Mouse (Mus musculus) large intestine, adult 2 months (tissue): ENCODE measurements around the gene Spata13. TPM values are rescaled to one million over a fixed set of nuclear protein-coding genes. Genes with fewer than 3 reads are reported as not detected.

Source experiments
- DNase-seq: peaks from one replicate; pipeline ENCODE4 v3.0.0-alpha.2; 2012; ENCODE audit warnings: low read depth, low spot score
- WGBS: fragments of 180-500 bp; shearing (Covaris S2); methylation state at CpG from one replicate; pipeline ENCODE4 v1.1.7; 2018; 5-methylcytosine and 5-hydroxymethylcytosine counted together
- polyA plus RNA-seq: library from polyadenylated mRNA; depleted of rRNA; stranded (reverse); fragments of >200 nt; gene quantifications from 2 replicates; pipeline ENCODE4 v1.2.3, GENCODE M21; 2012

The Spata13 gene
- polyA plus RNA-seq, 1 experiment, result 10.6 TPM

DNA sequence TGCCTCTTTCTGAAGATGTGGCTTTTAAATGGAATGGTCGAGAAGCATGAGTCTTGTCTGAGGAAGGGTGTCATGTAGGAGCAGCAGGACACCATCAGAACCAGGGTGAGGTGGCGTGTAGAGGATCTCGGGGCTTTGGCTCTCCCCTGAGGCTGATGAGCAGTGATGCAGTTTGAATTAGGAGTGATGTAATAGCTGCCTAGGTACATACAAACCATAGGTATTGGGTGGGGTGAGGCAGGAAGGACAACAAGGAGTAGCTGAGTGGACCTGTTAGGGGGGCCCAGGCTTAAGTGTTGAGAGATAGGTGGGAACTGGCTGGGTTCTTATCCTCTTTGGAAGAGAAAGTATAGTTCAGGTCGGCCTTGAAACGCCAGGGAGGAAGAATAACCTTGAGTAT, 106.7 kb downstream of the Spata13 start:
- WGBS, result 71% methylated on average over 5 of the region's 5 CpGs
- no peak for DNase-seq

DNA sequence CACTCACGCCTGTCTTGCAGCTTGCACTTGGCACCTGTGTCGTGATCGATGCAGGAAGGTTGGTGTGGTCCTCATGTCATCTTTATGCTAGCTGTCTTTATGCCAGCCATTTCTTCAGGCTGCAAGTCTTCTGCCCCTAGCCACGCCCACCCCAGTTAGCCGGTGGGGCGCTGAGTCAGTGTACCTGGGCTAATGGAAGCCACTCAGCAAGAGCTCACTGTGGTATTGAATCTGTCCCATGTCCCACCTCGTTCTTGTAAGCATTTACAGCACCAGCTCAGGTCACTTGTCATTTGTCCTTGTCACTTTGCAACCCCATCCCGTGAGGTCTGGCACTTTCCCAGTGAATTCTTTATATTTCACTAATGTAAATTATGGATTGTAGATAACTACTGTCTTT, 107.2 kb downstream of the Spata13 start:
- WGBS, result 57% methylated on average over 8 of the region's 8 CpGs
- no peak for DNase-seq

DNA sequence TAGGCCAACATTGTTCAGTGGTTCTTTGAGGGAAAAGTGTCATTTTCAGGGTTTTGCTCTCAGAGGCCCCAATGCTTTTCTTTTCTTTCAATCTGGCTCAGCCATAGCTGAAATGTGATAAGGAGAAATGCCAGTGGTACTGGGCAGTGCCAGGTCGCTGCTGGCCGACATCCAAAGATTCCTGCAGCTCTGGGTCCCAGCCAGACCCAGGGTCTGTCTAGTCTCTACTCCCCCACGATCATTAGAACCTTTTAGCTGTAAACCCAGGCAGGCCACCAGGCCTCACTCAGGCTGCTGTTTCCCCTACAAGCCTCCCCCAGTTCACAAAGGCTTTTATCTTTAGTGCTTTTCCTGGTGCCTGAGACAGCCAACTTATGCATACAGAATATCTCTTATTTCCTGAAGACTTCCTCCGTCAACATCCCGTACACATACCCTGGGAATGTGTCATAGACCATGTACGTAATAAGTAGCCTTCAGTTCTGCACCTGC, 107.7 kb downstream of the Spata13 start:
- WGBS, result 55% methylated on average over 6 of the region's 6 CpGs
- DNase-seq, result no peak

DNA sequence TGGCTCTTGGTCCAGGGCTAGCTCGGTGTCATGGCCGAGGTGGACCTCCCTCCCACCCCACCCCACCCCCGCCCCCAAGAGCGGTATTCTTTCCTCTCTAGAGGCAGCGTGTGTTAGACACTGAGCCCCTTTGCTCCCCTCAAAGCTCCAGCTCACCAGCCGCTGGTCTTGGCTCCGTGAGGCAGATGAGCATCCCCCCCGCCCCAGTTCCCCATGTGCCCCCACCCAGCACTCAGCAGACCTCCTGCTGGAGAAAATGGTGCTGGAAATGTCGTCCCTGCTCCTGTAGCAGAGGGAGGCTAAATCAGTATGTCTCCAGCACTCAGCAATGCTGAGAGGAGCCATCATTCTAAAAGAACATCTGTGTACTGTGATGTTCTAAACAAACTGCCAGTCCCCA, 109.9 kb downstream of the Spata13 start:
- DNase-seq, result no peak
- 89% methylated on average over 9 of the region's 9 CpGs for WGBS

DNA sequence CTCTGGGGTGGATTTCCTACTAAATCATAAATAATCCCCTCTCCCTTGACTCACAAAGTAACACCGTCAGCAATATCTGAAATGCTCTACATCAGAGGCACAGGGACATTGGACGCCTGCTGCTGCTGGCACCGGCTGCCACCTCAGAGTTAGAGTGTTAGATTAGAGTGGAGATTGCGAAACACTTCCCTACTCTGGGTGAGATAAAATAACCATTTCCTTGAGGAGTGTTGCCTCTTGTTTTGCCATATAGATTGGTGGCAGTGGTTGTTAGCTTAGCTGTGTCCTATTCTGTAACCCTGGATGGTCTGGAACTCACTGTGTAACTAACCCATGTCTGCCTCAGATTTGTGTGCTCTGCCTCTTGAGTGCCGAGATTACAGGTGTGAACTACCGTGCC, 111.4 kb downstream of the Spata13 start:
- DNase-seq, result no peak
- WGBS, result 56% methylated on average over 6 of the region's 6 CpGs

DNA sequence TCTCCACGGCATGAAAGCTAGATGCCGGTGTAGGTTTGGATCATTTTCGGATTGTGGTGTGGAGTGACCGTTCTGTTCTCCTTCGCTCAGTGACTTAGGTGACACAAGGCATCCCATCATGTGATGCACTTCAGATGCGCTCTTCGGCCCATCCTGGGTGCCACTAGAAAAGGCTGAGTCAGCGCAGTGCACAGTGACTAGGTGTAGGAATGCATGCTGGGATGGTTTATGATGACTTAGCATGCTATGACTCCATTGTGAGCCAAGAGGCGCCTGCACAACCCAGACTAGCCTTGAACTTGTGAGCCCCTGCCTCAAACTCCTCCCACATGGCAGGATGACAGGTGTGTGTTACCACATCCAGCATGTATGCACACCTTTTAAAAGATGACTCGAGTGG, 112.3 kb downstream of the Spata13 start:
- WGBS, result 95% methylated on average over 10 of the region's 10 CpGs

DNA sequence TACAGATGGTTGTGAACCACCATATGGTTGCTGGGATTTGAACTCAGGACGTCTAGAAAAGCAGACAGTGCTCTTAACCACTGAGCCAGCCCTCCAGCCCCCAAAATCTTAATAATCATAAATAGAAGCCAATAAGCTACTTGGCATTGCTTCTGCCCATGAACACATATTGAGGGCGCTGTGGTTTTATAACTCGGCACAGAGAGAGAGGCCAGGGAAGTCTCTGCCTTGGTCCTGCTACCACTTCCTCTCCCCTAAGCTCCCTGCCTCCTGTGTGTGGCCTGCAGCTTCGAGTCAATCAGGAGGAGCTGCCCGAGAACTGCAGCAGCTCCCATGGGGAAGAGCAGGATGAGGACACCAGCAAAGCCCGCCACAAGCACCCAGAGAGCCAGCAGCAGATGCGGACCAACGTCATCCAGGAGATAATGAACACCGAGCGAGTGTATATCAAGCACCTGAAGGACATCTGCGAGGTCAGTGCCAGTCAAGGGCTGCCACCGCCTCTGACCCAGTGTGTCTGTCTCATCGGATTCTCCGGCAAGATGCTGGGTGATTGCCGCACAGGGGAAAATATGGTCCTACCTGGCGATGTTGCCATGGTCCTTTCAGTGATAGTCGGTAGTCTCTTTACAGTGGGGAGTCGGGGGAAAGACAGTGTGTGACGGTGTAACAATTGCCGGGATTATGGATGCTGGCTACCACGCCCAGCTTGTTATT, 113.5 kb downstream of the Spata13 start:
- DNase-seq, result no peak
- 89% methylated on average over 21 of the region's 21 CpGs for WGBS

More for the DNA sequence above, 112.3 kb downstream of the Spata13 start:
- DNase-seq, result no peak

DNA sequence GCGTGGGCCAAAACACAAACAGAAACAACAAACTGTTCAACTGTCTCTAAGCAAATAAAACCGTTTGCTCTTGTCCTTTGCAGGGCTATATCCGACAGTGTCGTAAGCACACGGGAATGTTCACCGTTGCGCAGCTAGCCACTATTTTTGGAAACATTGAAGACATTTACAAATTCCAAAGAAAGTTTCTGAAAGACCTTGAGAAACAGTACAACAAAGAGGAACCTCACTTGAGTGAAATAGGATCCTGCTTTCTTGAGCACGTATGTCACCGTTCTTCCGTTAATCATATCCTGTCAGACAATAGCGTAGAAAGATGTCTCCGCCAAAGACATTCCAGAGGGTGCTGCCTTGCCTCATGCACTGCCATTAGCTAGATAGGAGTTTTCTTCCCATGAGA, 116.1 kb downstream of the Spata13 start:
- no peak for DNase-seq
- WGBS, result 76% methylated on average over 12 of the region's 12 CpGs

DNA sequence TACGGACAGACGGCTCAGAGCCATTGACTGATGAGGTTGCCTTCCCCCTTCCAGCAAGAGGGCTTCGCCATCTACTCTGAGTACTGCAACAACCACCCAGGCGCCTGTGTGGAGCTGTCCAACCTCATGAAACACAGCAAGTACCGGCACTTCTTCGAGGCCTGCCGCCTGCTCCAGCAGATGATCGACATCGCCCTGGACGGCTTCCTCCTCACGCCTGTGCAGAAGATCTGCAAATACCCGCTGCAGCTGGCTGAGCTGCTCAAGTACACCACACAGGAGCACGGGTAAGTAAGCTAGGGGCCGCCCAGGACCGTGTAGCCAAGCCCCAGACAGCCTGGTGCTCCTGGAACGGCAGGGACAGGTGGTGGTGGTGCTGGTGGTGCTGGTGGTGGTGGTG, 117.8 kb downstream of the Spata13 start:
- DNase-seq, result no peak
- 93% methylated on average over 16 of the region's 16 CpGs for WGBS

DNA sequence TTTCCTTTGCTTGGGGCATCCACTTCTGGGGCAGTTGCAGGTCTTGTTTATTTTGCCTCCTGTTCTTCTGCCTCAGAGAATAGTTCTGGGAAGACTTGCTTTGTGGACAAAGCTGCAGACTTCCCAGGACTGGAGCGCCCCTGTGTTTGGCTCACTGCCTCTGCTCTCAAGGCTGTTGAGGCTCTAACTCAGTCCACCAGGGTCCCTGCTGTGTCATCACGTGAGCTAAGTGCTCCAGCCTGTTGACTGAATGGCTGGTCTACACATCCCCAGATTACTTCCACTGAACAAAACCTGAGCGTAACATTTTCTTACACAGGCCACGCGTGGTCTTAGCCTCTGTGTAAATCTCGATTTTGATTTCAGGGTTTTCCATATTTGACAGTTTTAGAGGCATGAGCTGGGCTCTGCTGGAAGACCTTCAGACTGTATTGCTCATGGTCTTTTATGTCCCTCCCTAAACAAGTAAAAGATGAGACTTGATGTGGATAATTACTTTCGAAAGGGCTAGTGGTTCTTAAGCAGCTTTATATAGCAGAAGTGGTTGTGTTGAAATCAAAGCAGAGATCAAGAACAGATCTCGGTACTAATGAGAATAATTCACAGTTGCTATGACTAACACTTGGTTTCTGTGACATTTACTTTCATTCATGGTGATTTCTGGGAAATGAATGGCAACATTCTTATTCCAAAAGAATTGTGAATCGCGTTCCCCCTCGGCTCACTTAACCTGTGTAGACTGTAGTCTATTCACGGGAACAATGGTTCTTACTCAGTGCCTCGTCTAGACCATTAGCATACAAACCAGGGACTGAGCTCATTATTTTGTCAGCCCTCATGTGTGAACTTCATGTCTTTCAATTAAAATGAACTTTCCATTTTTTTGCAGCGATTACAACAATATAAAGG, 119.3 kb downstream of the Spata13 start:
- no peak for DNase-seq
- 86% methylated on average over 14 of the region's 14 CpGs for WGBS

DNA sequence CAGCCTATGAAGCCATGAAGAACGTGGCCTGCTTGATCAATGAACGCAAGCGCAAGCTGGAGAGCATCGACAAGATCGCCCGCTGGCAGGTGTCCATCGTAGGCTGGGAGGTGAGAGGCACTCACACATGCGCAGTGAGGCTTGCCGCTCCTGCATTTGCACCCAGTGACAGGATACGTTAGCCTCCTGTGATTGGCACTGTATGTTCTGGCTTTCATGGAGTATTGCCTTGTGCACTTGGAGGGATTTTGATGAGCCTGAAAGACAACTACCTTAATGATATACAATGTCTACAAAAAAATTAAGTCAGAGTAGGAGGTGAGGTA, 120.0 kb downstream of the Spata13 start:
- no peak for DNase-seq
- WGBS, result 97% methylated on average over 10 of the region's 10 CpGs

DNA sequence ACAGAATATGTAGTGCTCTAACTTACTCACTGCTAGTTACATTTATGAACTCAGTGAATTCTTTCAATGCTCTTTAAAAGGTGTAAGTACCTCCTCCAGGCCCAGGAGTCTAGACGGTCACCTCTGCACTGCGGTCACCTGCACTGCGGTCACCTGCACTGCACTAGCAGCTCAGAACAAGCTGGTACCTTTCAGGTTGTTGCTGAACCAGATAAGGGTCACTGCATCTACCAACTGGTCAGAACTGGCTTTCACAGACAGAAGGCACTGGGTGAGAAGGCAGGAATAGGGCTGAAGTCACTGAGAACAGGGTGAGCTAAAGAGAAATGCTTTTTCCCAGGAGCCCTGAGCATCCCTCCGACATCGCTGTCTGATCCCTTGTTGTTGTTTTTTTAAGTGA, 120.9 kb downstream of the Spata13 start:
- DNase-seq, result no peak
- 96% methylated on average over 5 of the region's 5 CpGs for WGBS

DNA sequence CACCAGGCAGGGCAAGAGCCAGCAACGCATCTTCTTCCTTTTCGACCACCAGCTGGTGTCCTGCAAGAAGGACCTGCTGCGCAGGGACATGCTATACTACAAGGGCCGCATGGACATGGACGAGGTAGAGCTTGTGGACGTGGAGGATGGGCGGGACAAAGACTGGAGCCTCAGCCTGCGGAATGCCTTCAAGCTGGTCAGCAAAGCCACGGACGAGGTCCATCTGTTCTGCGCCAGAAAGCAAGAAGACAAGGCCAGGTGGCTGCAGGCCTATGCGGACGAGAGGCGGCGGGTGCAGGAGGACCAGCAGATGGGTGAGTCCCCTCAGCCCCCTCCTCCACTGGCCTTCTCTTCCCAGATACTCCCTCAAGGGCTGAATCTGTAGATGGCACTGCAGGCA, 122.5 kb downstream of the Spata13 start:
- 81% methylated on average over 15 of the region's 15 CpGs for WGBS

DNA sequence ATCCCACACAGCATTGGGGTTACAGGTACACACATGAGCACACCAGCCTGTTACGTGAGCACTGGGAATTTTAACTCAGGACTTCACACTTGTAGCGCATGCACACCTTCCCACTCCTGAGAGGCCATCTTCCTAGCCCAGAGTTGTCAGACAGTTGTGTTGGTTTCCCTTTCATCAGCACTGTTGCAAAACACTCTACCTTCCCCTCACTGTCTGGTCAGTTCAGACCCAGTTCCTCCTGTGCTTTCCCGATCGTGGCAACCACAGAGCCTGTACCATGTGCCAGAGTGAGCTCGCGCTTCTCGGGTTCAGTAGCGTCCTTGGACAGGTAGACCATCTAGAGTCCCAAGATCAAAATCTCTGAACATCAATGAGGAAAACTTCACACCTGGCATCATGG, 123.5 kb downstream of the Spata13 start:
- 94% methylated on average over 8 of the region's 8 CpGs for WGBS
- DNase-seq, result no peak

More for the DNA sequence above, 122.5 kb downstream of the Spata13 start:
- DNase-seq, result no peak

DNA sequence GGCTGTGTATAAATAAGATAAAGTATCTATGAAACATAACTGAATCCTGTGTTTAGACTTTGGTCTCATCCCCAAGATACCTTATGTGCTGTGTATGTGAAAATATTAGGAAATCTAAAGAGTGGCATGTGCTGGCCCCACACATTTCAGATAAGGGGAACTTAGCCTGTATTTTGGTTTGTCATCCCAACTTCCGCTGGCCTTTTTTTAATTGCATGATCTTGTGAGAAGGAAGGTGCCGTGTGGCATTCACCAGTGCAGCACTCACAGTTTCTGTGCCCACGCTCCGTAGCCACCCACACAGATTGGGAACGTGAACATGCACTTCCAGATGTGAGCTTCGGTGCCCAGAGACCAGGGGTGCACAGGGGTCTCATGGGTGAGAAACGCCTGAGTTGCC, 123.9 kb downstream of the Spata13 start:
- WGBS, result 93% methylated on average over 7 of the region's 7 CpGs
- no peak for DNase-seq

DNA sequence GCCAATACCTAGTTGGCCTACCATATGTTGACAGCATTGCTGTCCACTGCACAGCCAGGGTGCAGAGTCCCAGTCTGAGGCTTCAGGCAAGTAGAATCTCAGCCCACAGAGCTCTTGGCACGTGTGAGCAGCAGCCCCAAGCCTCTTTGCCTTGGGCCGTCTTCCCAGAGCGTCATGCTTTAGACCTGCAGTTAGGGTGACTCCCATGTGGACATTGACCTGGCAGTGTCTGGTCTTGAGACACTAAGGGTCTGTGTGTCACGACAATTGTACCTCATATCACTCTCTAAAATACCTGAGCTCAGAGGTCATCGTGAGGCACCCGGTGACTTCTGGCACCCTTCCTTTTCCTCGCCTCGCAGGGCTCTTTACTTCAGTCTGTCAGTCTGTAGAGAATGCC, 125.3 kb downstream of the Spata13 start:
- 78% methylated on average over 8 of the region's 8 CpGs for WGBS

DNA sequence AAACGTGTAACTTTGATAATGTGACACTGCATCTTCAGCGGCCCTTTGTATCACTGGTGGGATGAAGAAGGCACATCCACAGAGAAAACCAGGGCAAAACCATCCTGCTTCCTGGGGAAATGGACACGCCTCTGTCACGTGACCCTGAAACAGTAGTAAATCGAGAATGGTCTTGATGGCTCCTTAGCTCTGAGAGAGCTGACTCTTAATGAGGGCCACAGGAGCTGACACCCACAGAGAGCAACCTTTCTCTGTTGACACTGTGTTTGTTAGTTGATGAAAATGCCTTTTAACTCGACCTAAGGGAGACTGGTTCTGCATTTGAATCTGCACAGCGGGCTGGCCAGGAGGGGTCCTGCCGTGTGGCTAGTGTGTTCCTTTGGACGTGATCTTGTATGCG, 128.0 kb downstream of the Spata13 start:
- 76% methylated on average over 10 of the region's 10 CpGs for WGBS
- no peak for DNase-seq

More for the DNA sequence above, 125.3 kb downstream of the Spata13 start:
- DNase-seq, result no peak

DNA sequence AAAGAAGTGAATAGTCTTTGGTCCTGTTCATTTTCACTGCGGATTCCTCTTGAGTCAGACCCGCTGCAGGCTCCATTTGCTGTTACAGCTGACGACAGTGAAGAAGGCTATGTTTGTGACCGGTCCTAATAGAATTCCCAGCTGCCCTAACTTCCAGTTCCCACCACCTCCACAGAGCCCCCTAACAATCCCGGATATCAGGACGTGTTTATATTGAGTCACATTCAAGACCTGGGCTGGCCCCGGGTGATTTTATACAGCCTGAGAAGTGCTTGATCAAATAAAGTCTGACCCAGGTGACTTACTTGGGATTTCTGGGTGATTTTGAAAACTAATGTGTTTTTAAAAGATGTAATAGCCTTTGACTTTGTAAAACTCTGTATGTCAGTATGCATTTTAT, 129.0 kb downstream of the Spata13 start:
- WGBS, result 66% methylated on average over 7 of the region's 7 CpGs
- no peak for DNase-seq

DNA sequence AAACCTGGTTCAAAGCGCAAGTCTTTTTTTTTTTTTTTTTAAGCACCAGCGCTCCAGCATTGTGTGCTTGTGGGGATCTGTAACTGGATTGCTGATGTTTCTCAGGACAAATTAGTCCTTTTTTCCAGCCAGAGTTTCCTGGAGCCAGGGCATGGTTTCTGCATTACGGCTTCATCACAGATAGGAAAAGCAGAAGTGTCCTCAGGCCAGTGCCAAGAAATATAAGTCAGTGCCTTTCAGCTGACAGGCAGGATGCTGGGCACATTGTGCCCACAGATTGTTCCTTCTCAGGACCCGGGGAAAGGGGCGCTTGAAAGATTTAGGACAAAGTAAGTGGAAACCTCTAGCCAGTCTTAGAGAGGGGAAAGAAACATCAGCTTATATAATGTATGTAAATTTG, 129.9 kb downstream of the Spata13 start:
- WGBS, result 84% methylated on average over 5 of the region's 5 CpGs
- no peak for DNase-seq

DNA sequence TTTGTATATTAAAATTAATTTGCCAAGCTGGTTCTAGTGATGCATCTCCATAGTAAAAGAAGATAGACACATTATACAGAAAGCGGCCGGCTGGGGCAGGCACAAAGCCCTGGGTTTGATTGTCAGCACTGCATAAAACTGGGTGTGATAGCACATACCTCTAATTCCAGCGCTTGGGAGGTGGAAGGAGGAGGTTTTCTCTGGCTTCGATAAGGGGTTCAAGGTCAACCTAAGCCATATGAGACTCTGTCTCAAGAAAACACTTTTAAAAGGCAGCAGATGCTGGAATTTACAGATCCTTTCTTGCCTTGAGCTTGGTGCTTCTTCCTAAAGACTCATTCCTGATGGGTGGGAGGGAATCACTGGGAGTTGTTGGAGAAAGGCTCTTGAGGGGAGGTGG, 130.7 kb downstream of the Spata13 start:
- WGBS, result 70% methylated on average over 4 of the region's 4 CpGs
- DNase-seq, result no peak

DNA sequence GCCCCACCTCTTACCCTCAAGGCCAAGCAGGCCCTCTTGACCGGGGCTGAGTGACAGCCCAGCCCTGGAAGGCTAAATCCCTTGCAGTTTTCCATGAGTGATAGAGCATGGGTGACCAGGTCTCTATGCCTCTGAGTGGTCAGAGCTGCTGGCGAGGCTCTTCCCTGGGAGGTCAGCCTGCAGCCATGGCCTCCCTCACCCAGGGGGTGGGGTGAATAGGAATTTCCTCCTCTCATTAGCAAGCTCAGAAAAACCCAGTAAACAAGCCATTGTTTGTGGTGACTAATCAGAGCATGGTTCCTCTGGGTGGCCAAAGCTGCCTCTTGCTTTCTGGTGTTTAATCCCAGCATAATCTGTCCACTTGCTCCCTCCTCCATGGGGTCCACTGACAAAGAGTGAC, 131.2 kb downstream of the Spata13 start:
- 60% methylated on average over 2 of the region's 2 CpGs for WGBS
- DNase-seq, result no peak
